Mouse (Mus musculus) gastrocnemius, postnatal 25 days (tissue): ENCODE measurements at regions not wholly inside any gene's neighbourhood (a gene's known extent, or its start where the extent isn't known, plus 50 kb on each side); places are given as distances from the start of the nearest gene placed in this dataset.

Experiments
- DNase-seq: peaks from one replicate; pipeline ENCODE4 v3.0.0; 2022

- DNase-seq, result no peak
Observed at GRCm38 (mm10) chrX:21558318-21558717, 74.0 kb downstream of the Agtr2 start.

DNA sequence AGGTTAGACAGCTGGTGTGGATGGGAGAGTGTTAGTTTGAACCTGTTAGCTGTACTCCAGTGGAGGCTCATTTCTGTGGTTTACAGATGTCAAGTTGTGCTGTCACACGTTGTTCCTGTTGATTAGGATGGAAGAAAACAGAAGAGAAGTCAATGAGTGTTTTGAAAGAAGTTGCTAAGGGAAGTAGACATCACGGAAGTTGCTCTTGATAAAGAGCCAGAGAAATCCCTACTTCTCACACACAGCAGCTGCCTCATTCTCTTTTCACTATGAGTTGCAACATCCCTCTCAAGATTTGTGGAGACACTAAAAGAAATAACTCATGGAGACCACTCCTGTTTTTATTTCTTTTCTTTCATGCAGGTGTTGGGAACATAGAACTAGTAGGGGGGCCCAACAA lies 82.3 kb downstream of the Agtr2 start:
- DNase-seq, result no peak

DNA sequence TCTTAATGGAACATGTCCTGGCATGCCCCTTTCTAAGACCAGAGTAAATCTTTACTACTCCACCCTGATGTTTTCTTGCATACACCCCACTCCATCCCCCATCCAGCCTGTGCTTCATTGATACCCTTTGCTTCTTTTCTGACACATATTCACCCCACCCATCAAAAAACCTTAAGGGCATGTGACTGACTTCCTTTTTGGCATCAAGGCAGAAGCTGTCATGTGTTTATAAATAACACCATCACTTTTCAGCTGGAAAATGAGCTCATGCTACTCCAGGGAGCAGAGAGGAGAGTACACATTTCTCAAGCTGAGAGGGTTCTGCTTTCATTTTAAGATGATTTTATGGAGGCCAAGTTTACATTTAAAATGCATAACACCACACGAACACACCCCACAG lies 83.2 kb downstream of the Agtr2 start:
- peak; percentile 6 for DNase-seq

- no peak for DNase-seq
Observed at GRCm38 (mm10) chrX:21567971-21568370, 83.6 kb downstream of the Agtr2 start.

- no peak for DNase-seq
Observed at GRCm38 (mm10) chrX:21579945-21580344, 95.6 kb downstream of the Agtr2 start.

DNA sequence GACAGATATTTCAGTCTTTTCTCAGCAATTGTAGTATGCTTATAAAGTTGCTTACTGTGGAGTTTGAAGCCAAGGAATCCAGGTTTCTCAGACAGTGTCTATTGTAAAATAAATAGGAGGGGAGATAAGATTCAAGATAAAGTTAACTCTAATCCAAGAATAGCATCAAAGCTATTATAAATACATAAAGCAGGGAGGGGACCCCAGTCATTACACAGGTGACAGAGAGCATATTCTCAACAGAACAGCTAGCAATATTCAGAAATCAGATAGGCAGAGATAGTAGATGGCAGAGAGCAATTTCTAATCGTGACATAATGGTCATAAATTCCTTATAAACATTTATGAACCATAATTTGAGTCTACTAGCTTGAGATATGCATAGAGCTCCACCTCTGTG lies 101.7 kb downstream of the Agtr2 start:
- no peak for DNase-seq

DNA sequence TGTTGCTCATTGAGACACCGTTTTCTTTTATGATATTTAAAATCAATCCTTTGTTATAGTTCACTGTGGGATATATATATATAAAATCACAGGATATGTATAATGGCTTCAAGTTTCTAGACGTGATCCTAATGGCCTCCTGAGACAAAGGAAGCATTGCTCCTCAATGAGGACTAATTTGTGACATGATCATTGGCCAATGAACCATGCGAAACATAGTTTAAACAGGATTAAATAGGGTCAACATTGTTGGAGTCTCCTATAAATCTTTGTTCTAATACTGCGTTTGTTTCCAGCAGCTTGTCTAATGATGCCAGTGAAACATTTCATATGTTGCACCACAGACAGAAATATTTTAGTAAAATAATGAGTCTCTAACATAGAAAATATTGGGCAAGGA lies 105.5 kb downstream of the Agtr2 start:
- DNase-seq, result no peak
